Mouse (Mus musculus): ENCODE results near the gene Gm10309.

GRCm38 (mm10) chr17:86494494-86494893 is 10.5 kb downstream of the Gm10309 start:
- no peak for TF ChIP-seq GATA1 (IDR thresholded peaks at IDR 0.05; ENCODE audit: borderline replicate concordance, low read length)
- TF ChIP-seq FLI1 (IDR thresholded peaks at IDR 0.05; ENCODE audit: low read length), result no peak

All from megakaryocyte, embryonic 14.5 days (primary cell).